Mouse (Mus musculus) 3T3-L1 (cell line): Measurements from ENCODE around the gene Fer.
A peak's percentile ranks its signal among the peaks of the same experiment; 100 is the strongest.

Source experiments
- DNase-seq: peaks from one replicate; pipeline ENCODE4 v3.0.0-alpha.2; 2015; ENCODE audit warnings: low read depth, low spot score

Gene Fer

DNA sequence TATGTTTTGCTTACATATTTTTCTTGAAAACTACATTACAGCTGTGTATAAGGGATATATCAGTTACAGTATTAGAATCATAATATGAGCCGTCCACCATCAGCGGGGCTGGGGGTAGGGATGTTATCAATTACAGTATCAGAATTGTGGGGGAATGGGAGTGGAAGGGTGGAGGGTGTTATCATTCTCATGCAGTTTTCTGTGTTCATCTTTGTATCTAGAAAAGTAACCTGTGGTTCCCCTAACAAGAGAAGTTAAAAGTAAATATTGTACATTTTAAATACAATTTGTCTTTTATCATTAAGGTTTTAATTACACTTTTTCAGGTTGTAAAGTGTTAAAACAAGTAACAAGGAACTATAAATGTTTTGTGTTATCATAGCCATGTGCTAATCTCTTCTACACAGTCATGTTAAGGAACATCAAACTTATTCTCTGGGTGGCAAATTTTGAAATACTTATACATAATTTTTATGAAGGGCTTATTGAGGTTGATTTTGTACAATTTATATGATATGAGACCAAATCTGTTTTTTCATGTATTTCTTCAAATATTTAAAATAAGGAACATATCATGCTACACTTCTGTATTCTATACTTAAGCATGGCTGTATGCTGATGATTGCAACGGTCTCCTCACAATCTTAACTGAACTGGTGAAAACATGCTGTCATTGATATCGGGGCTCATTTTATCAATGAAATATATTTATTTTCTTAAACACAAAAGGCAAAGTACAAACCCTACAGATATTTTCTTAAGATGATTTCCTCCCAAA, 116.1 kb downstream of the Fer start:
- no peak for DNase-seq

DNA sequence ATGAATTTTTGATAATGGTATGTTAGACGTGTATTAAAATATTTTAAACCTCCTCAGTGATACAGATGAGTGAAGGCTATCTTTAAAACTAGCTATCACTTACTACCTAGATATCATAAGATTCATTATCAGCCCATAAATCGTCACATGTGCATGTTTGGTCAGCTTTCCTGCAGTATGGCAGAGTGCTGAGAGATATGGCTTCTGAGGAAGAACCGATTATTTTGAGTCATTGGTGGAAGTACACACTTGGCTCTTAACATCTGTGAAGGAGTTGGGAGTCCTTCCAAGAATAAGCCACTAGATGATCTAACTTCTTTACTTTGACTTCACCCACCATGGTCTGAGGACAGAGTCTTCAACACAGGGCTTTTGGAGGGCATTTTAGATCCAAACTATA, 117.3 kb downstream of the Fer start:
- peak; percentile 18 for DNase-seq

DNA sequence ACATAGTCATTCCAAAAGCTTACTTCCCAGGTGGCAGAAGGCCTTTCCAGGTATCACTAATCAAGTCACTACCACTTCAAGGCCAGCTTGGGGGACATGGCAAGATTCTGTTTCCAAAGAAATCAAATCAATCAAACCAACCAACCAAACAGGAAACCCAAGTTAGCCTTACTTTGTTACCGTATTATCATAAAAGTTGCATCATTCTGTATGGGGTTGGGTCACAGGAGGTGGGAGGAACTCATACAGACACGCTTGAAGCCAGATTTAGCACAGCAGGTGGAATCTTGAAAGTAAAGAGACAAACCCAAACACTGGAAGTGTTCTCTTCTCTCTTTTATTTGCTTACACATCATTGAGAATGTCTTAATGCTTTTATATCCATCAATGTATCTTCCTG, 125.8 kb downstream of the Fer start:
- peak; percentile 30 for DNase-seq

DNA sequence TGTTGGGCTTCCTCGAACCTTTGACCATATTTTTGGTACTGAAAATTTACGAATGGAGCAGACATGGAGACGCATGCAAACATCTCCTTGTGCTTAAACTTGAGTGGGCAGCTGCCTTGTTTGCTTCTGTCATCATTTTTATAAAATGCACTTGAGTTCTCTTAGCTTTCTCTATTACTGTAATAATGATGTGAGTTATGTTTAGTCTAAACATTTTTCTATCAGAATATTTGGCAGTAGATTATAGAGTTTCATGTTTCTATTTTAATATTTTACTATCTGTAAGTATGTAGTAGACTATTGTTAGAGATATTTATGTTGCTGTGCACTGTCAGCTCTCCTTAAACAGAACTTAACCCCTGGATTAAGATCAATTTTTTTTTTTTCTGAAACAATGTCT, 128.3 kb downstream of the Fer start:
- DNase-seq = no peak

DNA sequence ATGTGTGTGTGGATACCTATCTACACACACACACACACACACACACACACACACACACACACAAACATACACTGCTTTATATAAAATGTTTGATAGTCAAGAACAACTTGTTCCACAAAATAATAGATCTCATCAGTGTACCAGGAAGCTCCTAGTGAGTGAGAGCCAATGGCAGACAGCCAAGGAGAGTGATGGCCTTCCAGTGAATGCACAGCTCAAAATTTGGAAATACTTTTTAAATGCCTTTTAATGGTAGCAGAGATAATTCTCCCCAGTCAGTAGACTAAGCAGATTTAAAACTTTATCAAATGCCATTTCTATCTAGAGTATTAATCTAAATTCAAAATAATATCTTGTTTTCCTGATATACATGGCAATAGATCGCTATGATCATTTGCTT, 133.1 kb downstream of the Fer start:
- peak; percentile 29 for DNase-seq

DNA sequence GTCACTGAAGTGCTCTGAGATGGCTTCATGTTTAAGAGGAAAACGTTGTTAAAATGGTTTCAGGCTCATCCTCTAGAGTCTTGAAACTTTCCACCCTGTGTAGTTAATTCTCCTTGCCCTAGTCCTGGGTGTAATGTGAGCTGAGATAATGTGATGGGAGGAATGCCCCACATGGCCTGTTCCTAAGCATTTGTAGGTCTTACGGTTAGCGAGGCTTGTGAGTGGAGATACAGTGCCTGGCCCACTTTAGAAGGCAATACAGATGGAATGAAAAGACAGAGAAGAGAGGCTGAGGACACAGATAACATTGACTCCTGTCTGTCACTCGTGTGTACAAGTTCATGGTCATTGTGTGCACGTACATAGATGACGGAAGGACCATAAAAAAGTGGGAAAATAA, 134.8 kb downstream of the Fer start:
- DNase-seq = no peak

DNA sequence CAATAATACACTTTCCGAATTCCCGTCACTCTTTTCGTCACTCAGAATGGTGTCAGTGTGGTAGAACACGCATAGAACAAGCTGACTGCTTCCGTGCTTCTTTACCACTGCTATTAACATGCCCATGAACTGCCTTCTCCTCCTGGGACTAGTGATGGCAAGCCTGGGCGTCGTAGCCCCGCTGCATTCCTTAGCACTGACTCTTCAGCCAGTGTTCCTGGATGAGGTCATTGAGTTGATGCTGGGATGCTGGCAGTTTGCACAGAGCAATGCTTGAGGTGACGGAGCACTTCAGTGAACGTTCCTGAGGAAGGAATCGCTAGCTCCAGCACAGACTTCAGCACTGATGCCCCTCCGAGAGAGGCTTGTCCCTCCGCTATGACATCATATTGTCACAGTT, 140.6 kb downstream of the Fer start:
- DNase-seq = peak; percentile 96

DNA sequence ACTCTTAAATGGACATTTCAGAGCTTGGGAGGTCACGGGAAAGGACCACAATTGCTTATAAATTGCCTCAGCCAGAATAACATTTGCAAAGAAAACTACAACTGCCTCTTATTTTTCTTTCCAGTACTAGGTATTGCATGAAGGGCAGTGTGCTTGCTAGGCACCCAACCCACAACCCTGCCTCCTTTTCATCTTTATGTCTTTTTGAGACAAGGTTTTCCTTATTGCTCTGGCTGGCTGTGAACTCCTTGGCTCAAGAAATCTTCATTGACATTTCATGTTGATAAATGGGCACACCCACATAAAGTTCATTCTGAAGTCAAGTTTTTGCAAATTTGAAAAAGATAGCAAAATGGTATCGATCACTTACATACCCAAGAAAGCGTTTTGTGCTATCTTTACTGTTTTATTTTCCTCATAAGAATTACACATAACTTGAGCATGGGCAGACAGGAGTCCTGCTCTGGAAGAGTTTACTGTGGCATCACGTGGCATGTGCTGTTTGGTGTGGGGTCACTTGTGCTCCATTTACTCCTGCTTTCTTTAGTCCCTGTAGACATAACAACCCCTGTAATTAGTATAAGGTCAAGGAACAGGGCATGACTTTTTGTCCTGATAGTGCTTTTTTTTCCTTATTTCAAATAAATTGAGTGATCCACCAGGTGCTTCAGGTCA, 142.8 kb downstream of the Fer start:
- DNase-seq = peak; percentile 12

DNA sequence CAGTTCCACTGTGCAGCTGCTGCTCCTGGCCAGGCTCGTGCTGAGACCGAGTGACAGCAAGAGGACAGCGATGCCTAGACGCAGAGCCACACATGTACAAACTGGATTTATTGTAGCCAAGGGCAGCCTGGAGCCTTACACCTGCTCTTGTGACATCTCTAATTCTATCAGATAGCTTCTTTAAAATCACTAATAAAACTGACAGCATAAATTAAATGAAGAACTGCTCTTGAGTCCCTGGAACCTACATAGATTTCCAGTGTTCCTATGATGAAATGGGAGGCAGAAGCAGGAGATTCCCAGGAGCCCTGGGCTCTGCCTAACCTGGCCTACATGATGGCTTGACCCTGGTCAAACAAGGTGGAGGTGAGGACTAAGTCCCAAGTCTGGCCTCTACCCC, 153.7 kb downstream of the Fer start:
- no peak for DNase-seq

DNA sequence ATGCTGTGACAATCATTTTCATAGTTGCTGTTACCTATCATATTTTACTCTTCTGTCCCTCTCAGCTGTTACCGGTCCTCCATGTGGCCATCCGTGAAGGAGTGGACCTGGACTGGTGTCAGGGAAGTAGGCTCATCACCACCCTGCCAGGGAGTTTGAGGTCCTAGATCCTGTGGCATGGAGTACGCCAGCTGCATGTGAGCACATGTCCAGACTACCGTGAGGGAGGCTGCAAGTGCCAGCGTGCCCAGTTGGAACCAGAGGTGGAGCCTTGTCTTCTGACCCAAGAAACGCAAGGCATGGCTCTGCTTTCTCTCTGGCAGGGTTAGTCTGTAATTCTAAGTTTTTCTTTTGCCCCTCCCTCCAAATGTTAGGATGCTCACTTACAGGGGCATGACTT, 155.4 kb downstream of the Fer start:
- DNase-seq = no peak

DNA sequence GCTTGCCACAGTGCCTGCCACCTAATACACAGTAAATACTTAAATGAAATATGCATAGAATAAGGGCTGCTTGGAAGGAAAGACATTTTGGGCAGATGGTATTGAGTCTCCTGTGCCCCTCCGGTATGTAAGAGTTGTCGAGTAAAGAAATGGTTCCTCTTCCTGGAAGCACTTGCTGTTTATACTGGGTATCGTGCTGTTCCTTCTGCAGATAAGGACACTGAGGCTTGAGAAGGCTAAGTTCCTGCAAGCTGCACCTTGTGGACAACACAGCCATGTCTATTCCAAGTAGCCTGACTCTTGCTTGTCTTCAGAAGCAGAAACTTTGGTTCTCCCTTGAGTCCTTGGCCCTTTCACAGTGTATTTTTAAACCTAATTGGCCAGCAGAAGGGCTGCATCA, 156.0 kb downstream of the Fer start:
- DNase-seq = no peak

DNA sequence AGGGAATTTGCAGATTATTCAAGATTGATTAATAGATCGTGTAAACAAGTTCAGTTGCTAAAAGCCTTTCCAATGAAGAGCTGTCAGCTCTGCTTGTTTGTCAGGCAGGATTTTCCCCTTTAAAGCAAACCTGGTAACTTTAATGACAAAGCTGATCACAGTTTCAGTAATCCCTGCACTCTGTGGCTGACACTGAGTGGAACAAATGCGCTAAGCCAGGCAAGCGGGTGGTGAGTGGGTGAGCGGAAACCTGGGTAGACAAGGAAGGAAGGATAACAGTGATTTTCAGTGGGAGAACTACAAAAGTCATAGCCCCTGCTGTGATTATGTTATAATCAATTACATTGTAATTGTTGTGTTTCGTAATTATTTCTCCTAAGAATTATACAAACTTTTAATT, 156.8 kb downstream of the Fer start:
- DNase-seq = no peak

DNA sequence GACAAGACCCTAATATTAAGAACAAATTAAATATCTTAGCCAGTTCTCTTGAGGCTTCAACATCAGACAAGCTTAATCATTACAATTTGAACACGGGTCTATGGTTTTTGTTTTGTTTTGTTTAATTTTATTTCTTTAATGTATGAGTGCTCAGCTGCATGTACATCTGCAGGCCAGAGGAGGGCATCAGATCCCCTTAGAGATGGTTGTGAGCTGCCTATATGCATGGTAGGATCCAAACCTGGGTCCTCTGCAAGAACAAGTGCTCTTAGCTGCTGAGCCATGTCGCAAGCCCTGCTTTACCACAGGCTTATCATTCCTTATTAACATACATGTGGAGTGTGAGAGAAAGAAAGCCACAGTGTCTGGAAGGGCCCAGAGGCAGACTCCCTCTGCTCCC, 163.6 kb downstream of the Fer start:
- peak; percentile 54 for DNase-seq

DNA sequence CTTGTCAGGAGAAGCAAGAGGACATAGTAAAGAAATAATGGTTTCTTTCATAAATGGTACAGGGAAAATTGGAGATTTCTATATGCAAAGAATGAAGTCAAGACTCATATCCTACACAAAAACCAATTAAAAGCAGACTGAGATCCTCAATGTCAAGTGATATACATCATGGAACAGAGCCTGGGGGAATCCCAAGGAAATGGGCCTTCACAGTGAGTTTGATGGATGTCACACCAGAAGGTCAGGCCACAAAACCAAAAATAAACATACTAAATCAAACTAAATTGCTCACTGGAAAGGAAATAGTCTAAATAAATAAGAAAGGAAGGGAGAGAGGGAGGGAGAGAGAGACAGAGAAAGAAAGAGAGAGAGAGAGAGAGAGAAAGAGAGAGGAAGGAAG, 178.9 kb downstream of the Fer start:
- DNase-seq = peak; percentile 59

DNA sequence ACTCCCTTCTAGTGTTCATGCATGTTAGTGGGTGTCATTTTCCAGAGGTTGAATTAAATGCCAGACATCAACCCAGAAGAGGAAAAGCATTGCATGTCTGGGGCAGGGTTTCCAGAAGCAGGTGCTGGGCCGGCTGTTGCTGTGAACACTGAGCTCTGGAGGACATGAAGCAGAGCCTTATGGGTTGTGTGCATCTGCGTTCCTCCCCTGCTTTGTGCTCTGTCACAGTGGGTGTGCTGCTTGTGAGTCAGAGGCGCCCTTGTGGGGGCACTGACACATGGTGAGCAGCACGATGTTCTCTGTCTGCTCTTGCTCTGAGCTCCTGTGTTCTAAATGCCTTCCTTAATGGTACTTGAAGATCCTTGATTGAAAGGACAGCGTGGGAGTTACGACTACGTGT, 182.5 kb downstream of the Fer start:
- no peak for DNase-seq

DNA sequence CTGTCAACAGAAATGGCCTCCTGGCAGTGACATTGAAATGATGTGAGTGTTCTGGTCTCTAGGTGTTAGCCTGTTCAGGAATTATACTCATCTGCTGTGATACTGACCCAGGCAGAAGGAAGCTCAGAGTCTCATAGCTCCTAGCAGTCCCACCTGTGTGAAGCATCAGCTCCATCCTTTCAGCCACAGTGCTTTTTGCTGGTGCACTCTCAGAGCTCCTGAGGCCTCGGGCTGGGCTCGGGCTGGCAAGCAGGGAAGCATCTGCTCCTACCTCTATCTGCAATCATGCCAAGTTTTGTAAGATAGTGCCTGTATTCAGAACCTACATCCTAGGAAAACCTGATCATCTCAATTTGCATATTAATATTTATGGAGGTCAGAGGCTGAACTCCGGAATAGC, 183.7 kb downstream of the Fer start:
- DNase-seq = no peak

DNA sequence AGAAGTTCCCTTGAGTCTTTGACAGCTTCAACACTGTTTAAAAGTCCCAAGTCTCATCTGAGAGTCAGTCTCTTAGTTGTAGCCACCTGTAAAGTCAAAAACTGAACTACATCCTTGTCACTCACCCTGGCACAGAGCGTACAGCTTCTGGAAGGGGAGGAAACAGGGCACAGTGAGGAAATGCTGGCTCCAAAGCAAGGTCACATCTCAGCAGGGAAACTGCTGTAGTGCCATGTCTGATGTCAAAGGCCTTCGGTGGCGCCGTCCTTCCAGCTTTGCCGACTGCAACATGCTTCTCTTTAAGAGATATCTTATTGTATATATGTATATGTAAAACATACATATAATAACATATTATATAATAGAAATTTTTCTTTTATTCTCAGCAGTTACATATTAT, 188.0 kb downstream of the Fer start:
- no peak for DNase-seq

DNA sequence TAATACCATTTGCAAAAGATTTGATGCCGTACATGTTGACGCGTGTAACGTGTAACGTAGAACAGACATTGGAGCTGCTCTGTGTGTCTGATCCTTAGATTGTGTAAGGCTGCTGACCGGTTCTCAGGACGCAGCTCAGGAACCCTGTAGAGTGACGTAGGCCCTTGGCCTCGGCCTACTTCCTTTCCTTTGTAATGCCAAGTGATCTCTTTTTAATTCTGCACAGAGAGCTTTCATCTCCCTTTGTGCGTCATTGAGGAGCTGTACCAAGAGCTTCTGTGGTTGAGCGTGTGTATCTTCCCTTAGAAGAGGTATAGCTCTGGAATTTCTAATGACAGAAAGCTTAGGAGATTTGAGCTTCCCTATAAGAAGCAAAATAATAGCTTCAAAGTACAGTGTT, 190.8 kb downstream of the Fer start:
- no peak for DNase-seq

DNA sequence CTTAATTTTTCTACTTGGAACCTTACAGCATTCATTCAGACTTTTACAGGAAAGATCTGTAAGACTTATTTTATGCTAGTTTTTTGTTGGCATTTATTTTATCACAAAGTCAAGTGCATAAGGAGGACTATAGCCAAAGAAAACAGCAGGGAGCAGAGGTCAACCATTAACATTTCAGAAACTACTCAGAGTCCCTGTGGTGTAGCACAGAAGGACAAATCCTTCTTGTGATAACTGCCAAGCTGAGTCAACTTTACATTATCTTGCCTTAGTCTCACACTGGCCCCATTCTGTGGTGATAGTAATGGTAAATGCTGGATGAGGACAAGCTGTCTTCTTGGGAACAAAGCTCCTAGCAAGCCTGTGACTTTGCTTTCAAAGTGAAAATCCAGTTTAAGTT, 197.7 kb downstream of the Fer start:
- DNase-seq = peak; percentile 64

DNA sequence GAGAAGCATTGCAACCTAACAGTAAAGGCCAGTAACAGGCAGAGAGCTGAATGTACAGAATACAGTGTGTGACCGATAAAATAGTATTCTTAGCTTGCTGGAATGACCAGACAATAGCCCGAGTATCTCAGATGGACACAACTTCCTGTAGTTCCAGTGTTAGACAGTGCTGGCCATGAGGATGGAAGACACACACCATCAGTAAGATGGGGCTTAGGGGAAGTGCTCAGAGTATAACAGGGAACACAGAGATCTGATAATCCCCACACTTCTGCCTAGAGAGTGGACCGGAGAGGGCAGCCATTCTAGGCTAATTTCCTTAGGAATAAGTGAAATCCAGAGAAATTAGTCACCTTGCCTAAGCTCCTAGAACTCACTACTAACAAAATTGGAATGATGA, 202.4 kb downstream of the Fer start:
- no peak for DNase-seq

DNA sequence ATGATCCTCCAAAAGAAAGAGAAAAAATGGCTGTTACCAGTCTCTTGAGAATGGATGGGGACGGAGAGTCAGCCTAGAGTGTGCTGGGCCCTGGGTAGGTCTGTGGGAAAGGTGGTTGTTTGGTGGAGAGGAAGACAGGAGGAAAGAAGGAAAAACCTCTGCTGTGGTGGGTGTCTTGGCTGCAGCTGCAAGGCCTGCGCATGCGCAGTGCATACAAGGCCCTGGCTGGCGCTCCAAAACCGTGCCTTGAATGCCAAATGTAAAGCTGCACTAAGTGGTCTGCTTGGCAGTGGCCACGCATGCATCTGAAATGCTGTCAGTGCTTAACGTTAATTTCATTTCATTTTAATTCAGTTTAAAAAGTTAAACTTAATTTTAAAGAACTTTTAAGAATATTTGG, 214.5 kb downstream of the Fer start:
- DNase-seq = no peak

DNA sequence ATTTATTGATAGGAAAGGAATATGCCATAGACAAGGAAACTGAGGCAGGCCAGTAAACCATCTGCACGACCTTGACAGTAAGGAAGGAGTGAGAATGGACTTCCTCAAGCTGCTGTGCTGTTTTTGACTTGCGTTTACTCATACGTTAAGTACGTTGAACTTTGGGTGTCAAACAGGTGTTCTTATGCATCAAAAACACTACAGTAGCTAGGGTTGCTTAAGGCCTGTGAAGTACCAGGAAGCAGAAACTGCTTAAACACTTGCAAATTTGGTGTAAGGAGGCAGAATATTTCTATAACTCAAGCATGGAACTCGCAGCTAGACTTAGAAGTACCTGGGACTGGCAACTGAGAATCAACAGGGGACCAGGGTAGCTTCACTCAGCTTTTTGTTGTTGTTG, 221.9 kb downstream of the Fer start:
- no peak for DNase-seq

DNA sequence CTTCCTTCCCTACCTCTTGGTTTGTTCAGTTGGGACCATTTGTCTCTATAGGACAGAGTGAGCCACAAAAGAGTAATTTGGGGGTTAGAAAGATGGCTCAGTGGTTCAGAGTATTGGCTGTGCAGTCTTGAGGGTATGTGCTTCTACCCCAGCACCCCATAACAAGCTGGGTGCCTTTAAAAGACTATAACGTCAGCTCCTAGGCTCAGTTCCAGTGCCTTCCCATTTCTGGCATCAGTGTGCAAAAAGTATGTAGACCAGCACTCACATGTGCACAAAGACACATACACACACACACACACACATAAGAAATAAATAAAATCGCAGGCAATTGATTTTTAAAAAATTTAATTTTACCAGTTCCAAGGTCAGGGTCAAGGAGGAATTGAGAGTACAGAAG, 222.6 kb downstream of the Fer start:
- DNase-seq = no peak
